Mouse (Mus musculus) megakaryocyte-erythroid progenitor cell, adult 5-6 weeks (primary cell): ENCODE results near the gene Thada. TPM values are rescaled to one million over a fixed set of nuclear protein-coding genes. Genes with fewer than 3 reads are reported as not detected.
A peak's percentile ranks its signal among the peaks of the same experiment; 100 is the strongest.

Experiments used
- ATAC-seq: replicated peaks from 2 replicates; pipeline ENCODE4 v1.8.0; 2016; ENCODE audit warnings: mild to moderate bottlenecking, inconsistent platforms; ENCODE audit not compliant: severe bottlenecking, poor library complexity, low FRiP score, low TSS enrichment
- total RNA-seq, 2 experiments: library from RNA; stranded (forward) in 1 of 2; stranded (reverse) in 1 of 2; fragments of 200-1000, 215-1000 nt in 1 of 2; fragments of >200 nt in 1 of 2; fragmentation: Nextera tagmentation in 1 of 2; gene quantifications; 2 replicates each; pipeline ENCODE4 v1.2.3; 2014 to 2017

Thada gene
- total RNA-seq, 2 experiments from 2014 or later, result 34.0 to 34.5 TPM

GRCm38 (mm10) chr17:84356056-84356887 is 109.7 kb downstream of the Thada start:
- no peak for ATAC-seq

DNA sequence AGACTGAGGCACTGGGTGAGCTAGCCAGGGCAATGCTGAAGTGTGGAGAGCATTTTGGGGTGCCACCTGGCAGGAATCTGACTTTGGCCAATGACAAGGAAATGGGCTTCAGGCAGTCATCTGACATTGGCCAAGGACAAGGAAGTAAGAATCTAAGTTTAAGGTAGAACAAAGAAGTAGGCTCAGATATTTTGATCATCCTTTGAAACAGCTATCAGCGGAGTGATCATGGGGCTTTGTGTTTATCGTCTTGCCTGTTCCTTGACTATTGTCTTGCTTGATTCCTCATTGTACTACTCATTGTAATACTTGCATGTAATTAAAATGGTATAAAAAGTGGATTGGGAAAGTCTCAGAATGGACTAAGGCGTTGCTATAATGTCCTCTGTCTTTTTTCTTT is 111.0 kb downstream of the Thada start:
- no peak for ATAC-seq

GRCm38 (mm10) chr17:84353902-84354311 is 112.1 kb downstream of the Thada start:
- no peak for ATAC-seq

DNA sequence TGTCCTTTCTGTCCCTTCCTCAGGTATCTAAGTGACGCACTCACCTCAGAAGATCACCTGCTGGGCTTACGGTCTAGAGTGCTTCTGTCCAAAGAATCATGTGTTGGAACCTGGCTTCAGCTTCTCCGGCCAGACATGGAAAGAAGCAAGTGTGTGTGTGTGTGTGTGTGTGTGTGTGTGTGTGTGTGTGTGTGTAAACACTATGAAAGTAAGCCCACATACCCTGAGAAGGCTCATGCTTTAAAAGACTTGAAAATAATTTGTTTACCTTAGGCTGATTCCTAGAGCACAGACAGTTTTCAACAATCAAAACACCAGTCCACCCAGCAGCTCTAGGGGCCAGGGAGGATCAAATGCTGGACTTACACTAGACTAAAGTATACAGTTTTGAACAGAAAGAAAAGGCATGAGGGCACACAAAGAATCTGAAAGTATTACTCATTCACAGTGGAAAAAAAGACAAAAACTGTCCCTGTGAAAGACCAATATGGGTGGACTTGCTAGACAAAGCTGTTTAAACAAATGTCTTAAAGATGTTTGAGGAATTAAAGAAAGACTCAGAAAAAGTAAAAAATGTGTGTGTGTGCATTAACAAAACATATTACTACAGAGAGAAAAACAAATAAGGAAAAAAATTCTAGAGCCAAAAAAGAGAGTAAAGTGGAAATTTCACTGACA is 112.6 kb downstream of the Thada start:
- no peak for ATAC-seq

GRCm38 (mm10) chr17:84352790-84353154 is 113.2 kb downstream of the Thada start:
- peak; percentile 21; the same call in 1 of the 2 replicates for ATAC-seq

DNA sequence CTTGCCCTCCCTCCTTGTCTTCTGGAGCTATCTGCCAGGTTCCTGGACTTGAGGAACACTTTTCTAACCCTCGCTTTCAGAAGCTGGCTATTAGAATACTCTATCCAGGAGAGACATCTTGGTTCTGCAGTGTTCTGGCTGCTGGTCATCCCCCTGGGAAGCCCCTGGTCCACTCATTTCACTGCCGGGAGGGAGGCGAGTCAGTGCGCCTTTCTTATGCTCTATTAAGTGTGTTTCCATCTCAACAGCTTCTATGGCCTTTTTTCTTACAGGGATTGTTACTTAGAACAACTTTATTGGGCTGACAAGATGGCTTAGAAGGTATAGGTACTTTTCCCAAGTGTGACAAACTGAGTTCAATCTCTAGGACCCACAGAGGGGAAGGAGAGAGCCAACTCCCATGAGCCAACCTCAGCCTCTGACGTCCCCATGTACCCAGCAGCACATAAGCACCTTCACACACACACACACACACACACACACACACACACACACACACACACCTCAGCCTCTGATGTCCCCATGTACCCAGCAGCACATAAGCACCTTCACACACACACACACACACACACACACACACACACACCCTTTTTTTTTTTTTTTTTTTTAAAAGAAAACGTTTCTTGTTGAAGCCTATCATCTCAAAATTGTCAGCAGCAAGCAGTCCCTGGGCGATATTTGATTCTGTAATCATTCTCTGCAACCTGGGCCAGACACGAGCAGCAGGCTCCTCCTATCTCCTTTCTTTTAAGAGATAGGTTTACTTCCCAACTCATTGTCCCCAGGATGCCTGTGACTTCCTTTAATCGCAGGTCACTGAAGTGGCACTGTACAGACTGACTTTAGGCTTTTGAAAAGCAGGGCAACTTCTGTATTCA is 113.9 kb downstream of the Thada start:
- ATAC-seq, result peak; percentile 92

DNA sequence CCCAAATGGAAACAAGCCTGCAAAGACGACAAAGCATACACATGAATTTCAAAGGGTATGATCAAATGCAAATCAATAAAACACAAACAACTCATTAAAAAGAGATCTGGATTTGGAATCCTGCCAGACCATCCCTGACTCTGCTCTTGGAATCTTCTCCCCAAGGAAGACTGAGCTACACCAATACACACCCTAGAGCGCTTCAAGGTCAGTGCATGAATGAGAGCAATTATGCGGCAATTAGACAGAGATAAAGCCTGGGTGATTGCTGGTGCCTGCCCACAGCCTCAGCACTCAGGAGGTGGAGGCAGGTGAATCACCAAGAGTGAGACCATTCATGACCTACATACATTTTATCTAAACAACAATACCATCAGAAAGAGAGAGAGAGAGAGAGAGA is 114.7 kb downstream of the Thada start:
- ATAC-seq, result 0 out of 2 replicates have a peak, but pooled peaks have one; percentile 44

- ATAC-seq, result no peak
Measured at GRCm38 (mm10) chr17:84348865-84349264, 117.1 kb downstream of the Thada start.

DNA sequence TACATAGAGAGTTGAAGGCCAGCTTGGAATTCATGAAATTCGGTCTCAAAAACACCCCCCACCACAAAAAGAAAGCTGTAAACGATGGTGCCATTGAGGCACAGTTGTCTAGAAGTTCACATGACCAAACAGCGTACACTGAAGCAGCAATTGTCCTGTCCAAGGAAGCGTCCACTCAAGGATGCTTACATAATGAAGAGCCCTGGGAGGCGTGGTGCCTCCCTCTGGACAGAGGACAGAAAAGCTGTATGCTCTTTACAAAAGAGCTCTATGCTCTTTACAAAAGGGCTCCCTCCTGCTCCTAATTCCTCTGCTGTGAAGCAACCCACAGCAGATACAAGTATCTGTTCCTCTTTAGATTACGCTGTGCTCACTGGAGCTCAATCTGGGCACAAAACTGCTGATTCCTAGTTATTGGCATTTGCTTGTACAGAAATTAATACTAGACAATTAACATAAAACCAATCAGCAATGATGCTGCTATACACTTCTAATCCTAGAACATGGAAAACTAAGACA is 123.6 kb downstream of the Thada start:
- no peak for ATAC-seq

- 0 out of 2 replicates have a peak, but pooled peaks have one; percentile 41 for ATAC-seq
Measured at GRCm38 (mm10) chr17:84341686-84342085, 124.3 kb downstream of the Thada start.

DNA sequence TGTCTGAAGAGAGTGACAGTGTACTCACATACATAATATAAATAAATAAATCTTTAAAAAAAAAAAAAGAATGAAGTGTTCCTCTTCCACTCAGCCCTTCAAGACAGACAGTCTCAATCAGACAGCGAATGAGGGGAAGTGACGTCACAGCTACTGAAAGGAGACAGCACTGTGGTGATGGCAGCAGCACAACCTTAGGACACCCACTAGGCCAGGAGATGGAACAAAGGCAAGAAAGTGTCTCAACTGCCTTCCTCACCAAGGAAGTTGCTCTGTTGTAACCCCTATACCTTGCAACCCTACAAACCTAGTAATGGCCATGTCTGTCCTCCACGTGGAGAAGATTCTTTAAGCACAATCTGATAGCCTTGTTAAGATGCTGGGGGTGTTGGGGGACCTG is 125.4 kb downstream of the Thada start:
- ATAC-seq, result no peak

DNA sequence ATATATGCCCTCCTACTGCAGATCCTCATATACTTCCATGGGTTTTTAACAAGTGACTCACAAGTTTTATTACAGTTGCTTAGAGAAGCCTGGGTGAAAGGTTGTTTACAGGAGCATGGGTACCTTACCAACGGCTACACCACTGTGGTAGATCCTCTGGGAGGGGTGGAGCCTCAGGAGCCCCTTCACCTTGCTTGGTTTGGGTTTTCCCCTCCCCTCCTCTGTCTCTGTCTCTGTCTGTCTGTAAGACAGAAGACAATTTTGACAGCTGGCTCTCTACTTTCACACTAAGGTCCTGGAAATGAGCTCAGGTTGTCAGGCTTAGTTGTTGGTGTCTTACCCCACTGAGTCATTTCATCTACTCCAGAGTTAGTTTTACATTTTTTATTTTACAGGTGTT is 130.0 kb downstream of the Thada start:
- ATAC-seq, result no peak

DNA sequence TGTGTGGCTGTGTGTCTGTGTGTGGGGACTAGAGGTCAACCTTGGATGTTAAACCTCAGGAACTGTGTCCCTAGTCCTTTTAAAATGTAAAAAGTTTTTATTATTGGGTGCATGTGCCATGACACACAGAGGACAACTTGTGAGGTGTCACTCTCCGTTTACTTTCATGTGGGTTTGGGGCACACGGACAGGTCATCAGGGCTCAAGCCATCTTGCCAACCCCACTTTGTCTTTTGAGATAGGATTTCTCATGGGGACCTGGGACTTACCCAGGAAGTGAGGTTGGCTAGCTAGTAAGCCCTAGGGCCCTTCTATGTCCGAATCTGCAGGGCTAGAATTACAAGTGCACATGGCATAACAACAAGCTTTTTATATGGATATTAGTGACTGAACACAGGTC is 130.9 kb downstream of the Thada start:
- no peak for ATAC-seq

DNA sequence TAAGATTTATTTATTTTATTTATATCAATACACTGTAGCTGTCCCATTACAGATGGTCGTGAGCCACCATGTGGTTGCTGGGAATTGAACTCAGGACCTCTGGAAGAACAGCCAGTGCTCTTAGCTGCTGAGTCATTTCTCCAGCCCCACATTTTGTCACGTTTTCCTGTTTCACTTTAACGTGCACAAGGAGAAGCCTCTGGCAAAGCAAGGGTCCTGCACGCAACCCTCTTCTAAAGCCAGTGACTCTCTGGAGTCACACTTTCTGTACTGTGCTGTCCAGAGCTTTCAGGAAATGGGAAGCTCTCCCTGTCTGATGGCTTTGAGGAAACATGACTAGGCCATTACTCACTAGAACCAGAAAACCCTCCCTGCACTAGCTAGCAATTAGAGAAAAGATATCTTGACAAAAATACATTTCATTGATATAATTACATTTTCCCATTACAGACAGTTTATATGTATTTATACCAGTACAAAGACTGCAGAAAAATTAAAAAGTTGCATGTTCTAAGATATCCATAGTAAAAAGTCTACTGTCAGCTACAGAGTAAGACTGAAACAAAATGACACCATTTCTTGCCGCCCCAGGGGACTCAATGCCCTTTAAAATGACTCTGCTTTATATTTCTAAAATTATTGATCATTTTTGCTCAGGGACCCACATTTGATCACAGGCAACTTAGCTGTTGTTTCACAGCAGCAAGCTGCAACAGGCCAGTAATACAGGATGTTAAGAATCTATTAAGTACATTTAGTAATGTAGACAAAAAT is 131.6 kb downstream of the Thada start:
- no peak for ATAC-seq

DNA sequence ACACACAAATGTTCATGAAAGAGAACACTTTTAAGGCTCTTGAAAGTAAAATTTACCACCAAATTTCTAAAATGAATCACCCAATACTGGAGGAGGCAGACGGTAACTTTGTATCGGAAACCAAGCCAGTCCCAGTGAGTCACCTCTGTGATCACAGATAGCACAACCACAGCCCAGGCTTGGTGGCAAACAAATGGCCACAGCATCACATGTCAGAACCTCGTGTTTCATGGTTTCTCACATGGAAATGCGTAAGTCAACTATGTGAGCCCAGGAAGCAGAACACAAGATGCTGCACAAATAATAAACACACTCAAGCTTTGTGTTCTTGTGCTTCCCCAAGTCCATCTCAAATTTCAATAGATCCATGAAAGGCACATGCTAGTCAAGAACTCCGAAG is 133.1 kb downstream of the Thada start:
- peak; percentile 61 for ATAC-seq

- no peak for ATAC-seq
Measured at GRCm38 (mm10) chr17:84330986-84331385, 135.0 kb downstream of the Thada start.

GRCm38 (mm10) chr17:84330506-84330905 is 135.5 kb downstream of the Thada start:
- no peak for ATAC-seq

- ATAC-seq, result no peak
Measured at GRCm38 (mm10) chr17:84329906-84330470, 136.0 kb downstream of the Thada start.

DNA sequence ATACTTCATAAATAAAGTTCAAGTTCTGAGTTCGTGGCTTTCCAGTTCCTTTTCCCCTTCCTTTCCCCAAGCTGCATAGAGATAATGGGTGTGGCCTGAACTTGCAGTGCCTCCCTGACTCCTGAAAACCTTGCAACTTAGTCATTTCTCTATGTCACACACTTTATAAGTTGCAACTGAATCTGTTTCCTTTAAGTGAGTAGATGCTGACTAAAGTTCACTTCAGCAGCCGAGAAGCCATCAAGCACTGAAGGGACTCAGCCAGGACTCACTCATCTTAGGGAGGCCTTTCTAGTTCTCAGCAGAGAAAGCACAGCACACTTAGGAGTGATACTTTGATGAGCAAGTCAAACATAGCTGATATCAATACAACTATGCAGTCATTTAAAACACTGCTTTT is 137.5 kb downstream of the Thada start:
- no peak for ATAC-seq
